Mouse (Mus musculus) stomach, embryonic 14.5 days (tissue): ENCODE measurements at regions not wholly inside any gene's neighbourhood (a gene's known extent, or its start where the extent isn't known, plus 50 kb on each side); places are given as distances from the start of the nearest gene placed in this dataset.

Experiments
- ATAC-seq: fragments of 200-750 bp; cut with Nextera tagmentation; 2 replicates; pipeline ENCODE4 v1.8.0; 2017; ENCODE audit warnings: low read depth, moderate TSS enrichment; ENCODE audit not compliant: insufficient number of reproducible peaks, insufficient read depth, low FRiP score
- H3K27ac ChIP-seq: fragments of 300-500 bp; sonication (generic); 2 replicates; pipeline ENCODE4 v1.5.1; 2014; ENCODE audit warnings: mild to moderate bottlenecking, low read length, moderate library complexity, mixed read lengths
- H3K27me3 ChIP-seq: fragments of 300-500 bp; sonication (generic); 2 replicates; pipeline ENCODE4 v1.6.1; 2014; ENCODE audit warnings: low read length, control low read depth, mixed read lengths; ENCODE audit not compliant: control insufficient read depth, insufficient read depth
- H3K36me3 ChIP-seq: fragments of 300-500 bp; sonication (generic); 2 replicates; pipeline ENCODE4 v1.6.1; 2014; ENCODE audit warnings: mild to moderate bottlenecking, control low read depth, low read length, moderate library complexity, mixed read lengths; ENCODE audit not compliant: control insufficient read depth, insufficient read depth
- H3K4me1 ChIP-seq: fragments of 300-500 bp; sonication (generic); 2 replicates; pipeline ENCODE4 v1.6.1; 2014; ENCODE audit warnings: low read length, control low read depth, mixed read lengths; ENCODE audit not compliant: control insufficient read depth, insufficient read depth
- H3K4me2 ChIP-seq: fragments of 300-500 bp; sonication (generic); replicated peaks from 2 replicates; pipeline ENCODE4 v1.6.1; 2014; ENCODE audit warnings: low read depth, low read length, control low read depth
- H3K4me3 ChIP-seq: fragments of 300-500 bp; sonication (generic); 2 replicates; pipeline ENCODE4 v1.5.1; 2014; ENCODE audit warnings: low read depth, low read length, control low read depth
- H3K9ac ChIP-seq: fragments of 300-500 bp; sonication (generic); replicated peaks from 2 replicates; pipeline ENCODE4 v1.6.1; 2014; ENCODE audit warnings: low read depth, mild to moderate bottlenecking, control low read depth, low read length, moderate library complexity, mixed read lengths
- H3K9me3 ChIP-seq: fragments of 300-500 bp; sonication (generic); 2 replicates; pipeline ENCODE4 v1.6.1; 2016; ENCODE audit warnings: low read depth, low read length, control low read depth; ENCODE audit not compliant: control insufficient read depth
- WGBS: fragments of 180-500 bp; shearing (Covaris S2); extraction: QIAGEN DNeasy Blood & Tissue Kit; methylation state at CpG from one replicate; pipeline ENCODE4 v1.1.7; 2014; 5-methylcytosine and 5-hydroxymethylcytosine counted together

- H3K27ac ChIP-seq, result no peak overlapping the region
- H3K9me3 ChIP-seq, result no peaks in the 10 kb centered on the region
- no peaks in the 10 kb centered on the region for H3K27me3 ChIP-seq
- H3K4me1 ChIP-seq, result no peaks in the 10 kb centered on the region
- no peaks in the 10 kb centered on the region for H3K36me3 ChIP-seq
- H3K4me2 ChIP-seq, result no peak overlapping the region
- 82% methylated on average over 3 of the region's 3 CpGs for WGBS
- H3K4me3 ChIP-seq, result no peak overlapping the region
- no peak overlapping the region for H3K9ac ChIP-seq
- no peak for ATAC-seq
These were observed 327.2 kb upstream of the Fsip2 start for GRCm38 (mm10) chr2:82616185-82616584.

GRCm38 (mm10) chr2:82620553-82620952, 322.9 kb upstream of the Fsip2 start:
- no peak overlapping the region for H3K4me2 ChIP-seq
- WGBS, result 77% methylated on average over 1 of the region's 1 CpGs

GRCm38 (mm10) chr2:82644428-82644827, 299.0 kb upstream of the Fsip2 start:
- 83% methylated on average over 1 of the region's 1 CpGs for whole genome bisulfite sequencing
- H3K27me3 ChIP-seq, result no peaks in the 10 kb centered on the region

More at GRCm38 (mm10) chr2:82620553-82620952, 322.9 kb upstream of the Fsip2 start:
- Histone ChIP-seq H3K4me3 (no peak overlapping the region), H3K27ac (no peak overlapping the region), H3K9ac (no peak overlapping the region), H3K36me3 (no peaks in the 10 kb centered on the region), H3K4me1 (no peaks in the 10 kb centered on the region), H3K9me3 (no peaks in the 10 kb centered on the region), H3K27me3 (no peaks in the 10 kb centered on the region)
- ATAC-seq, result no peak

More at GRCm38 (mm10) chr2:82644428-82644827, 299.0 kb upstream of the Fsip2 start:
- no peak for ATAC-seq
- Histone ChIP-seq H3K36me3 (no peaks in the 10 kb centered on the region), H3K27ac (no peak overlapping the region), H3K4me1 (no peaks in the 10 kb centered on the region), H3K4me2 (no peak overlapping the region), H3K9me3 (no peaks in the 10 kb centered on the region), H3K4me3 (no peak overlapping the region), H3K9ac (no peak overlapping the region)
